Mouse (Mus musculus): Measurements from ENCODE around the gene Socs2. TPM values are rescaled to one million over a fixed set of nuclear protein-coding genes. Genes with fewer than 3 reads are reported as not detected.

The Socs2 gene
- polyA plus RNA-seq, 2 experiments = 1.5 to 5.4 TPM

DNA sequence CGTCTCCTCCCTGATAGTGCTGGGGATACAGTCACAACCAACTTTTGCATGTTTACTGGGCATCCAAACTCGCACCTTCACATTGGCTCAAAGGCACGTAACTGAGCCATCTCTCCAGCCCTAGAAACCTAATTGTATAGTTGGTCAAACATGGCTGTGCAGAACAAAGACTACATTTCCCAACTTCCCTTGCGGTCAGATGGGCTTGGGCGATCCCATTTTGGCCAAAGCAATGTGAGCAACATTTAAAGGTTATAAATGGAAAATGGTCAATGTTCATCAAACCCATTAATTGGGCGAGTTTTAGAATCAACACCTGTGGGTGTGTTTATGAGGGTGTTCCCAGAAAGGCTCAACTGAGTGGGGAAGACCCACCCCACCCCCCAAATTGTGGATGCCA lies 30.5 kb downstream of the Socs2 start:
- Histone ChIP-seq H3K9me3 (ENCODE audit: control insufficient read depth, low read length) (no peaks in the 10 kb centered on the region), H3K27ac (no peak overlapping the region), H3K9ac (replicated peaks) (no peak overlapping the region), H3K27me3 (ENCODE audit: control insufficient read depth, insufficient read depth, low read length) (no peaks in the 10 kb centered on the region), H3K4me3 (ENCODE audit: insufficient read depth in 1 of 2, low read depth in 2 of 2, low read length in 2 of 2) (no peak overlapping the region), H3K4me2 (ENCODE audit: low read depth) (no peak overlapping the region), H3K4me1 (replicated peaks; ENCODE audit: control insufficient read depth in 2 of 2, insufficient read depth in 2 of 2, low read length in 1 of 2) (no peaks in the 10 kb centered on the region), H3K36me3 (replicated peaks; ENCODE audit: control insufficient read depth, insufficient read depth, low read depth) (no peaks in the 10 kb centered on the region)
- TF ChIP-seq EP300 (IDR thresholded peaks at IDR 0.05; ENCODE audit: low read depth) = no peak
- TF ChIP-seq CTCF (IDR thresholded peaks at IDR 0.05; ENCODE audit: low read depth) = no peak
- WGBS (ENCODE audit: insufficient replicate concordance) = 65% methylated on average over 6 of the region's 6 CpGs
- DNase-seq (ENCODE audit: low read depth in 3 of 3, low spot score in 3 of 3) (no peak), ATAC-seq (ENCODE audit: insufficient read depth) (no peak)

GRCm38 (mm10) chr10:95385801-95386203 lies 31.2 kb downstream of the Socs2 start:
- Histone ChIP-seq H3K4me3 (ENCODE audit: insufficient read depth in 1 of 2, low read depth in 2 of 2, low read length in 2 of 2) (no peak overlapping the region), H3K27me3 (ENCODE audit: control insufficient read depth, insufficient read depth, low read length) (no peaks in the 10 kb centered on the region), H3K27ac (no peak overlapping the region), H3K4me1 (replicated peaks; ENCODE audit: control insufficient read depth in 2 of 2, insufficient read depth in 2 of 2, low read length in 1 of 2) (no peaks in the 10 kb centered on the region), H3K36me3 (replicated peaks; ENCODE audit: control insufficient read depth, insufficient read depth, low read depth) (no peaks in the 10 kb centered on the region), H3K9me3 (ENCODE audit: control insufficient read depth, low read length) (no peaks in the 10 kb centered on the region), H3K9ac (replicated peaks) (no peak overlapping the region), H3K4me2 (ENCODE audit: low read depth) (no peak overlapping the region)
- DNase-seq (ENCODE audit: low read depth in 3 of 3, low spot score in 3 of 3) (no peak), ATAC-seq (ENCODE audit: insufficient read depth) (no peak)
- WGBS (ENCODE audit: insufficient replicate concordance) = 51% methylated on average over 4 of the region's 4 CpGs
- no peak for TF ChIP-seq EP300 (IDR thresholded peaks at IDR 0.05; ENCODE audit: low read depth)
- no peak for TF ChIP-seq CTCF (IDR thresholded peaks at IDR 0.05; ENCODE audit: low read depth)

GRCm38 (mm10) chr10:95385081-95385480 lies 31.9 kb downstream of the Socs2 start:
- DNase-seq (ENCODE audit: low read depth in 3 of 3, low spot score in 3 of 3) (no peak), ATAC-seq (ENCODE audit: insufficient read depth) (no peak)
- H3K4me3 ChIP-seq (ENCODE audit: insufficient read depth in 1 of 2, low read depth in 2 of 2, low read length in 2 of 2) = no peak overlapping the region
- no peak overlapping the region for H3K4me2 ChIP-seq (ENCODE audit: low read depth)
- no peak overlapping the region for H3K27ac ChIP-seq
- H3K27me3 ChIP-seq (ENCODE audit: control insufficient read depth, insufficient read depth, low read length) = no peaks in the 10 kb centered on the region
- no peak overlapping the region for H3K9ac ChIP-seq (replicated peaks)
- no peak for TF ChIP-seq CTCF (IDR thresholded peaks at IDR 0.05; ENCODE audit: low read depth)
- no peak for TF ChIP-seq EP300 (IDR thresholded peaks at IDR 0.05; ENCODE audit: low read depth)
- no peaks in the 10 kb centered on the region for H3K9me3 ChIP-seq (ENCODE audit: control insufficient read depth, low read length)
- WGBS (ENCODE audit: insufficient replicate concordance) = 65% methylated on average over 1 of the region's 1 CpGs
- H3K4me1 ChIP-seq (replicated peaks; ENCODE audit: control insufficient read depth in 2 of 2, insufficient read depth in 2 of 2, low read length in 1 of 2) = no peaks in the 10 kb centered on the region
- no peaks in the 10 kb centered on the region for H3K36me3 ChIP-seq (replicated peaks; ENCODE audit: control insufficient read depth, insufficient read depth, low read depth)

DNA sequence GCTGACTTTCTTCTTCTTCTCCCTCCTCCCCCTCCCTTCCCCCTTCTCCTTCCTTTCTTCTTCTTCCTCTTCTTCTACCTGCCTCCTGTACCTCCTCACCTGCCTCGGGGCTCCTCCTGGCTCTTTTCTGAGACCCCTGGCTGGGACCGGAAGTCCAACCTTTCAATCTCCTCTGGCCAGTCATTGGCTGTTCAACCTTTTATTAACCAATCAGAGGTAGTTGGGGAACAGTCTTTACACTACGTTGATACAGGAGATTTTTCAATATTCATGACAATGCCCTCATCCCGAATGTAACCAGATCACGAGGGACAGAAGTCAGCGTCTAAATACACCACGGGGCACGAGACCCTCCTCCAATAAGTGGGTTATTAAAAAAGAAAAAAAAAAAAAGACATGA lies 32.5 kb downstream of the Socs2 start:
- 67% methylated on average over 8 of the region's 8 CpGs for WGBS (ENCODE audit: insufficient replicate concordance)

GRCm38 (mm10) chr10:95373340-95373739 lies 43.6 kb downstream of the Socs2 start:
- Histone ChIP-seq H3K4me1 (replicated peaks; ENCODE audit: control insufficient read depth in 2 of 2, insufficient read depth in 2 of 2, low read length in 1 of 2) (no peaks in the 10 kb centered on the region), H3K36me3 (replicated peaks; ENCODE audit: control insufficient read depth, insufficient read depth, low read depth) (no peaks in the 10 kb centered on the region), H3K9me3 (ENCODE audit: control insufficient read depth, low read length) (no peaks in the 10 kb centered on the region), H3K9ac (replicated peaks) (no peak overlapping the region), H3K27me3 (ENCODE audit: control insufficient read depth, insufficient read depth, low read length) (no peaks in the 10 kb centered on the region), H3K4me2 (ENCODE audit: low read depth) (no peak overlapping the region), H3K27ac (no peak overlapping the region), H3K4me3 (ENCODE audit: insufficient read depth in 1 of 2, low read depth in 2 of 2, low read length in 2 of 2) (no peak overlapping the region)
- no peak for TF ChIP-seq CTCF (IDR thresholded peaks at IDR 0.05; ENCODE audit: low read depth)
- no peak for TF ChIP-seq EP300 (IDR thresholded peaks at IDR 0.05; ENCODE audit: low read depth)
- 76% methylated on average over 6 of the region's 6 CpGs for WGBS (ENCODE audit: insufficient replicate concordance)
- DNase-seq (ENCODE audit: low read depth in 3 of 3, low spot score in 3 of 3) (no peak), ATAC-seq (ENCODE audit: insufficient read depth) (no peak)

More for the DNA sequence above, 32.5 kb downstream of the Socs2 start:
- ATAC-seq (ENCODE audit: insufficient read depth) = no peak
- Histone ChIP-seq H3K4me3 (ENCODE audit: insufficient read depth in 1 of 2, low read depth in 2 of 2, low read length in 2 of 2) (no peak overlapping the region), H3K9ac (replicated peaks) (no peak overlapping the region), H3K4me2 (ENCODE audit: low read depth) (no peak overlapping the region), H3K27me3 (ENCODE audit: control insufficient read depth, insufficient read depth, low read length) (no peaks in the 10 kb centered on the region), H3K27ac (no peak overlapping the region), H3K9me3 (ENCODE audit: control insufficient read depth, low read length) (no peaks in the 10 kb centered on the region), H3K36me3 (replicated peaks; ENCODE audit: control insufficient read depth, insufficient read depth, low read depth) (no peaks in the 10 kb centered on the region), H3K4me1 (replicated peaks; ENCODE audit: control insufficient read depth in 2 of 2, insufficient read depth in 2 of 2, low read length in 1 of 2) (no peaks in the 10 kb centered on the region)
- DNase-seq (ENCODE audit: low read depth in 3 of 3, low spot score in 3 of 3) = no peak
- no peak for TF ChIP-seq EP300 (IDR thresholded peaks at IDR 0.05; ENCODE audit: low read depth)
- TF ChIP-seq CTCF (IDR thresholded peaks at IDR 0.05; ENCODE audit: low read depth) = no peak

Measured in liver, embryonic 14.5 days (tissue).